Mouse (Mus musculus): ENCODE results near the gene Kctd13.

GRCm38 (mm10) chr7:126923999-126924398, 4.7 kb upstream of the Kctd13 start:
- TF ChIP-seq POLR2A (IDR thresholded peaks at IDR 0.05; ENCODE audit: low read depth, low read length) (no peak), CTCF (IDR thresholded peaks at IDR 0.05; ENCODE audit: extremely low read depth, insufficient read depth, insufficient read length, insufficient replicate concordance) (no peak)

Measured in spleen, adult 2 months (tissue).